Comparison of ENCODE assay signal across 8 mouse cellular contexts in the genomic region with DNA sequence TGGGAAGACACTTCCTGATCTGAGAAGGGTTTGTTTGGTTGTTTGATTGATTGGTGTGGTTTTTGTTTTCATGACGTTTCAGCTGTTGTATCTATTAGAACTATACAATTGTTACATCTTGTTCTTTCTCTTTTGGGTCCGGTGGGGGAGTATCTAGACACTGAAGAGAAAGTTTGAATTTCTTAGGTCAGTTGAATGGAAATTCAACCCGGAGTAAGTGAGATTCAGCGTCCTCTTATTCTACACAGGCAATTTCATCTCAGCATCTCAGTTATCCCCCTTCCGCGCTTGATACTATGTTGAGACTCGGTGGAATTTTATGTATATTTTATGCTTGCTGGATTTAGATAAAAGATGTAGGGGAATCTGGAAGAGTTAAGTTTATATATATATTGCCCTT. TPM values are rescaled to one million over a fixed set of nuclear protein-coding genes. Genes with fewer than 3 reads are reported as not detected.
DNase-seq lines count a peak whose midpoint lies in the region; ATAC-seq and TF ChIP-seq lines count a peak whose summit lies in the region.

No protein-coding gene starts in this region.

- H3K9me3 ChIP-seq in limb, embryonic 12.5 days = no peaks in the 10 kb centered on the region
- no peaks in the 10 kb centered on the region for H3K9me3 ChIP-seq in stomach, embryonic 15.5 days

- no peak overlapping the region for H3K9ac ChIP-seq in limb, embryonic 12.5 days (replicated peaks)
- no peak overlapping the region for H3K9ac ChIP-seq in stomach, embryonic 15.5 days

- 0 out of 2 replicates have a peak, but pooled peaks have one; percentile 28 for ATAC-seq in erythroid progenitor cell, adult 5-6 weeks (replicated peaks; ENCODE audit: low FRiP score, poor library complexity, severe bottlenecking)
- ATAC-seq in limb, embryonic 12.5 days (ENCODE audit: insufficient number of reproducible peaks, insufficient read depth, low FRiP score, low TSS enrichment, low read depth) = no peak
- ATAC-seq in stomach, embryonic 15.5 days (ENCODE audit: insufficient read depth, low FRiP score, low read depth) = no peak
- ATAC-seq in monocyte, adult 5-6 weeks (replicated peaks; ENCODE audit: insufficient number of reproducible peaks, low FRiP score, low TSS enrichment, poor library complexity, severe bottlenecking) = no peak

- DNase-seq in spleen, adult 2 months (ENCODE audit: low read depth in 1 of 2, low spot score in 2 of 2) = no peak
- DNase-seq in spleen, adult 12 weeks (ENCODE audit: low spot score) = no peak
- DNase-seq in right cerebral cortex, postnatal 25 days = no peak
- no peak for DNase-seq in ovary, postnatal 36 days (ENCODE audit: low spot score)

- H3K27me3 ChIP-seq in spleen, adult 2 months (ENCODE audit: control insufficient read depth, insufficient read depth, low read length) = no peaks in the 10 kb centered on the region
- no peaks in the 10 kb centered on the region for H3K27me3 ChIP-seq in limb, embryonic 12.5 days
- H3K27me3 ChIP-seq in stomach, embryonic 15.5 days (replicated peaks) = no peaks in the 10 kb centered on the region

- H3K4me1 ChIP-seq in spleen, adult 2 months (ENCODE audit: control insufficient read depth, insufficient read depth, insufficient read length) = peaks cover 4% of the 10 kb centered on the region; the same call in 1 of the 2 replicates
- H3K4me1 ChIP-seq in limb, embryonic 12.5 days (replicated peaks) = no peaks in the 10 kb centered on the region
- no peaks in the 10 kb centered on the region for H3K4me1 ChIP-seq in stomach, embryonic 15.5 days

- no peak for TF ChIP-seq POLR2A in spleen, adult 2 months (IDR thresholded peaks at IDR 0.05; ENCODE audit: low read depth, low read length)

- TF ChIP-seq CTCF in spleen, adult 2 months (IDR thresholded peaks at IDR 0.05; ENCODE audit: extremely low read depth, insufficient read depth, insufficient read length, insufficient replicate concordance) = no peak

- H3K4me3 ChIP-seq in spleen, adult 2 months (ENCODE audit: extremely low read depth, insufficient read depth, insufficient read length) = peak overlapping the region; percentile 25
- peak overlapping the region; percentile 17; the same call in 1 of the 2 replicates for H3K4me3 ChIP-seq in limb, embryonic 12.5 days (replicated peaks)
- peak overlapping the region; percentile 28; the same call in 1 of the 2 replicates for H3K4me3 ChIP-seq in stomach, embryonic 15.5 days (replicated peaks)

- H3K27ac ChIP-seq in spleen, adult 2 months (ENCODE audit: insufficient read depth, low read length) = no peak overlapping the region
- no peak overlapping the region for H3K27ac ChIP-seq in limb, embryonic 12.5 days
- 0 out of 2 replicates have a peak overlapping the region, but pooled peaks have one; percentile 31 for H3K27ac ChIP-seq in stomach, embryonic 15.5 days

- no peaks in the 10 kb centered on the region for H3K36me3 ChIP-seq in spleen, adult 2 months (ENCODE audit: control insufficient read depth, insufficient read depth, low read length)
- no peaks in the 10 kb centered on the region for H3K36me3 ChIP-seq in limb, embryonic 12.5 days
- H3K36me3 ChIP-seq in stomach, embryonic 15.5 days = no peaks in the 10 kb centered on the region

- H3K4me2 ChIP-seq in limb, embryonic 12.5 days = peak overlapping the region; percentile 56
- peak overlapping the region; percentile 59 for H3K4me2 ChIP-seq in stomach, embryonic 15.5 days

- WGBS in spleen, adult 2 months = 5% methylated on average over 7 of the region's 7 CpGs
- 18% methylated on average over 7 of the region's 7 CpGs for WGBS in limb, embryonic 12.5 days
- 9% methylated on average over 7 of the region's 7 CpGs for WGBS in stomach, embryonic 15.5 days

RNA-seq across cellular contexts. Expression of gene Cggbp1, which starts 21.0 kb away (rescaled TPM):
- 6.9 and 7.3 TPM in 2 replicates for polyA plus RNA-seq in spleen, adult 2 months (2012; rRNA removed)
- 51.5 and 76.7 TPM in 2 replicates for total RNA-seq in erythroid progenitor cell, adult 5-6 weeks (2015; ENCODE audit: low replicate concordance)
- 54.6 and 57.1 TPM in 2 replicates for total RNA-seq in erythroid progenitor cell, adult 5-6 weeks (2017; ENCODE audit: low replicate concordance)
- 112 and 114 TPM in 2 replicates for polyA plus RNA-seq in limb, embryonic 12.5 days (2016; fragmentation: Nextera tagmentation; extraction: Ambion mirVana)
- 66.1 and 66.8 TPM in 2 replicates for polyA plus RNA-seq in stomach, embryonic 15.5 days (2015; fragmentation: Nextera tagmentation; extraction: Ambion mirVana)
- 79.2 to 119 TPM (median 83.8 TPM) in 3 replicates for total RNA-seq in monocyte, adult 5-6 weeks (2017)

RNA-seq across cellular contexts. Expression of gene Zfp654, which starts 21.4 kb away (rescaled TPM):
- polyA plus RNA-seq in spleen, adult 2 months (2012; rRNA removed) = 0.67 and 0.69 TPM in 2 replicates
- 15.1 and 17.3 TPM in 2 replicates for total RNA-seq in erythroid progenitor cell, adult 5-6 weeks (2015; ENCODE audit: low replicate concordance)
- 13.2 and 13.6 TPM in 2 replicates for total RNA-seq in erythroid progenitor cell, adult 5-6 weeks (2017; ENCODE audit: low replicate concordance)
- 9.1 and 10.7 TPM in 2 replicates for polyA plus RNA-seq in limb, embryonic 12.5 days (2016; fragmentation: Nextera tagmentation; extraction: Ambion mirVana)
- 5.8 and 6.3 TPM in 2 replicates for polyA plus RNA-seq in stomach, embryonic 15.5 days (2015; fragmentation: Nextera tagmentation; extraction: Ambion mirVana)
- 20.6 to 26.0 TPM (median 22.4 TPM) in 3 replicates for total RNA-seq in monocyte, adult 5-6 weeks (2017)
